Mouse (Mus musculus) C2C12 (cell line): ENCODE data around the gene Dnajc5.

Experiments
- CTCF ChIP-seq: IDR thresholded peaks from one replicate; pipeline ENCODE4 v1.5.1; 2011; ENCODE audit not compliant: control insufficient read depth, insufficient read depth, insufficient read length
- MAX ChIP-seq: IDR thresholded peaks from one replicate; pipeline ENCODE4 v1.6.1; 2011; ENCODE audit warnings: mild to moderate bottlenecking, control low read depth
- MYOD1 ChIP-seq: IDR thresholded peaks from one replicate; pipeline ENCODE4 v1.6.1; 2011; ENCODE audit warnings: low read depth; ENCODE audit not compliant: control insufficient read depth, insufficient read length
- MYOG ChIP-seq: IDR thresholded peaks from one replicate; pipeline ENCODE4 v1.6.1; 2011; ENCODE audit not compliant: control insufficient read depth, insufficient read length; ENCODE audit errors: extremely low read depth
- USF1 ChIP-seq: IDR thresholded peaks from one replicate; pipeline ENCODE4 v1.6.1; 2011; ENCODE audit warnings: low read depth, mild to moderate bottlenecking, control low read depth, moderate library complexity

- TF ChIP-seq CTCF (no peak), MYOG (no peak), MAX (no peak), USF1 (no peak), MYOD1 (no peak)
These were observed 80.0 kb downstream of the Dnajc5 start for GRCm38 (mm10) chr2:181600226-181600758.
